19 mouse cellular contexts compared by ENCODE assay signal in genomic region chr1:76036316-76036715, GRCm38 (mm10).
"Had no signal": no experiment of that assay in that cellular context is flagged by ENCODE, and none has a peak within 500 bp of the region (broad histone marks: within the 10 kb centered on the region; RNA-seq: fewer than 3 reads in every experiment).

No protein-coding gene starts in this region.

- H3K4me3 ChIP-seq: liver, embryonic 15.5 days; midbrain, embryonic 12.5 days; myocyte; neural tube, embryonic 13.5 days; neural tube, embryonic 15.5 days; stomach, embryonic 15.5 days had no signal

- H3K4me2 ChIP-seq: liver, embryonic 15.5 days; lung, embryonic 14.5 days; midbrain, embryonic 12.5 days; neural tube, embryonic 13.5 days; neural tube, embryonic 15.5 days; stomach, embryonic 15.5 days had no signal

- H3K36me3 ChIP-seq: liver, embryonic 15.5 days; midbrain, embryonic 12.5 days; neural tube, embryonic 13.5 days; neural tube, embryonic 15.5 days; stomach, embryonic 15.5 days had no signal

- ATAC-seq: midbrain, embryonic 16.5 days had no signal

- H3K27ac ChIP-seq: liver, embryonic 15.5 days; midbrain, embryonic 12.5 days; neural tube, embryonic 13.5 days; neural tube, embryonic 15.5 days; stomach, embryonic 15.5 days; stomach, postnatal 0 days had no signal

- DNase-seq: lung, adult 18-20 months; lung, embryonic 14.5 days; lung, postnatal 10 days; lung, postnatal 4 days; midbrain, embryonic 14.5 days; retina, postnatal 1 day; right cerebral cortex, adult 18-20 months; right cerebral cortex, postnatal 25 days; thymus, adult 2 months; thymus, postnatal 25 days; thymus, postnatal 4 days had no signal

- H3K27me3 ChIP-seq: liver, embryonic 15.5 days; neural tube, embryonic 13.5 days; neural tube, embryonic 15.5 days; stomach, embryonic 15.5 days had no signal

- H3K9me3 ChIP-seq: liver, embryonic 15.5 days; midbrain, embryonic 12.5 days; neural tube, embryonic 13.5 days; neural tube, embryonic 15.5 days; stomach, embryonic 15.5 days had no signal

- H3K9ac ChIP-seq: liver, embryonic 15.5 days; lung, embryonic 14.5 days; midbrain, embryonic 12.5 days; neural tube, embryonic 13.5 days; neural tube, embryonic 15.5 days; stomach, embryonic 15.5 days had no signal

- H3K4me1 ChIP-seq: liver, embryonic 15.5 days; neural tube, embryonic 13.5 days; neural tube, embryonic 15.5 days had no signal
